Mouse (Mus musculus) thymus, postnatal 36 days (tissue): ENCODE results near the gene Tbx15.
A peak's percentile ranks its signal among the peaks of the same experiment; 100 is the strongest.
"Not testable (repeated sequence)": the region's sequence is repeated elsewhere in the genome, so short reads cannot be mapped to it uniquely, and the experiment has no call there.

Experiments
- DNase-seq, 2 experiments: peaks; one replicate each; pipeline ENCODE4 v3.0.0; 2022; ENCODE audit warnings: mixed read lengths in 2 of 2

Gene Tbx15

DNA sequence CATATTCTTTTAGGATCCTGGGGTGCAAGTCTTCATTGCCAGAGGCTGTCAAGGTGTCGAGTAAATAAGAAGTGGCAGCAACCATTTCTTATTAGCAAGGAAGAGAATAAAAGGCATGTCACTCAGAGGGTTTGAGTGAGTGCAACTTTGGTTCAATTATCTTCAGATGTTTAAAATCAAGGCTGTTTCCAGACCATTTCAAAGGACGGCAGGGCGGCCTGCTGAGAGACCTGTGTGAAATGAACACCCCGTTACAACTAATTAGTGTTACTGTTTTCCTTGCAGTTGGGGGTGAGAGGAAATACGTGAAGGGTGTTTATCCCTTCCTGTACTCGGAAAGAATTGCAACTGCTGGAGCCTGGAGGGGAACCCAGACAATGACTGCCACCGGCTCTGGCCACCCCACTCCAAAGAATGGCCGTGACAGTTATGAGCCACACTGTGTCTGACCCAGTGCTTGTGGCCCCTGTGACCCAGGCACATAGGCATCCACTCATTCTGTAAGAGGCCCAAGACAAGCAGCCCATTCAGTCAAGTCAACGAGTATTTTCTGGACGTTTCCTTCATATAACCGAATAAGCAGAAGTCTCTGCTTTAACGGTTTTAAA, 37.9 kb downstream of the Tbx15 start:
- no peak for DNase-seq

DNA sequence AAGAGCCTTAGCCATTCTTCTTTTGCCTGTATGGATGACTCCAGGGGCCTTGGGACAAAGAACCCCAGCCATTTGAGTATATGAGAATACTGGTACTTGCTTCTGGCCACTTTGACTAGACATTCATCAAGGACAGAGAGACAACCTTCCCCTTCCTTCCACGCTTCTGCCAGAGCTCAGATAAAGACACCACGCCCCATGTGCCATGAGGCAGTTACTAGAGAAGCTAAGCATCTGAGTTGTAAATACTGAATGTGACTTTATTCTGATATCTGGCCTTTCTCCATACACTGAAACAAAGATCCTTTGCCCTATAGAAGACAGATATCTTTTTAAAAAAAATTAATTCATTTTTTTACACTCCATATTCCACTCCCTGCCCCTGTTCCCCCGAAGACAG, 39.5 kb downstream of the Tbx15 start:
- no peak for DNase-seq

DNA sequence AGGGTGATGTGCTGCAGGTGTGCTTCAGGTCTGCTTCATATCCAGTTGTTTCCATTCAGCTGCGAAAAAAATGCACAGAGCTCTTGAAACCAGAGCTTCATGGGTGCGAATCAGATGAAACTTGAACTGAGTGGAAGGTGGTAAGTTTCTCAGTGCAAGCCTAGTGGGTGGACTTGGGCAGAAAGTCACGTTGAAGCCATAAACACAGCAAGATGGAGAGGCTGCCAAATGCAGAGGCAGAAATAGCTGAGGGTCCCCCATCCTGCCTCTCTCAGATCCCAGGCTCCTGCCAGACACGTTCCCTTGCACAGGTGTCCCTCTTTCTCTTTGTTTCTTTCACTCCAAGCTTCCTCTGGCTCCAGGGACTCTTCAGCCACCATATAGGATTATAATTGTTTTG, 41.3 kb downstream of the Tbx15 start:
- no peak for DNase-seq

DNA sequence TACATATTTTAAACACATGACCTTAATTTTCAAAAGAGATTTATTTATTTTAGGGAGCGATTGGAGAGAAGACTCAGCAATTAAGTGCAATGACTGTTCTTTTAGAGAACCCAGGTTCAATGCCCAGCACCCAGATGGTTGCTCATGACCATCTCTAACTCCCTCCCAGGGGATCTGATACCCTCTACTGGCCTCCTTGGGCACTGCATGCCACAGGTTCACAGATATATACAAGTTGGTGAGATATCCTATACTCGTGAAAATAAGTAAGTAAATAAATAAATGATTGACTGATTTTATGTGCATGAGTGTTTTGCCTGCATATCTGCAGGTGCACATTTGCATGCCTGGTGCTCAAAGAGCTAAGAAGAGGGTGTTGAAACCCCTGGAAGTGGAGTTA, 48.1 kb downstream of the Tbx15 start:
- peak; percentile 18 to 23 for DNase-seq

DNA sequence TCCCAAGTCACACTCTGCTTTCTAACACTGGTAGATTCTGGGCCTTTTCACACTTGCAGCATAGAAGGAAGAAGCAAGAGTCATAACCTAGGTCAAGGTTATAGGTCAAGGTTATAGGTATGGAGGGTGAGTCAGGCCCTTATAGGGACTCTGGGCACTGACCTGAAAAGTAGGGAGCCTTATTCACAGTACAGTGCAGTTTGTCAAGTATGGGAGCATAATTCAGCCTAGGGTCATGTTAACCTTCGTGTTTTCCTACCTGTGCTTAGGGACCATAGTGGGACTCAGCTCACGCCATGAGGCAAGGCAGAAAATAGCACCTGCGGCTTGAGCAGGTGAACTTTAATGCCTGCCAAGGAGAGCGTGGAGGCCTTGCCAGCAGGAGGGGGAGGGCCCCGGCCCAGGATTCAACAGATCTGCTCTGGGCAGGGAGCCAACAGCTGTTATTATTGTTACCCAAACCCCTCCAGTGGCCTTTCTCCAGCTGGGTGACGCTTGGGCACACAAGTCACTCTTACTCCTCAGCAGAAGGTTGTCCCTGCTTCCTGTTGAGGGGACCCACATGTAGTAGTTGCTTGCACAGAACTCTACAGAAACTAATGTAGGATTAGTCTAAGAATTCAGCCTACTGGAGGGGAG, 50.0 kb downstream of the Tbx15 start:
- DNase-seq, result peak in 1 of 2 experiments; percentile 4

DNA sequence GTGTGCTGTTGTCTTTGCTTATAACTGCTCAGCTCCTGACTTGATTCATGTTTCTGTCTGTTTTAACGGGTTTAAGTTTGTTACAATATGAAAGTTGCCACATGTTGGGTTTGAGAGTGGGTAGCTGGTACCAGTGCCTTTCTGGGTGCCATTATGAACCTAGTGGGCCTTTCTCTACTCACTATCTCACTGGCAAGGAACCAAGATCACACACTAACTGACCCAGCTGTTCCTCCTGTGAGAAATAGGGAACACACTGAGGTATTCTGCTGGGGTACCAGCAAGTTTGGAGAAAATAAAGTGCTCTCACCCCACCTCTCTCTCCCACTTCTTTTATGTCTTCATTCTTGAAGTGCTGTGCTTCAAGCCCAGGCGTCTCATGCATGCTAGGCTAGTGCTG, 50.7 kb downstream of the Tbx15 start:
- DNase-seq, result no peak

DNA sequence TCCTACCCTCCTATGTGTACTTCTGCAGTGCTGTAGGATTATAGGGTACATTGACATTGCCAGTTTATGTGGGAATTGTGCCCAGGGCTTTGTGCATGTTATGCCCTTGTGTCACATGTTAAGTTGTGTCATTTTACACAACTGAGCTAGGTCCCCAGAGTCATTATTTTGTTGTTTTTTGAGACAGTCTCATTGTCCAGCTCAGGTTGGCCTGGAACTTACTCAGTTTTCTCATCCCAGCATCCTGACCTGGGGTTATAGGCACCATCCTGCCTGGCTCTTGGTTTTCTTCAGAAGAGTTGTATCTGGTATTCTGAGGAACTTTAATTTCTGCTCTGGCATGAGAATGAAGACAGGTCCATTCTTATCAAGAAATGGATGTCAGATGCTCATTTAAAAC, 51.2 kb downstream of the Tbx15 start:
- no peak for DNase-seq

DNA sequence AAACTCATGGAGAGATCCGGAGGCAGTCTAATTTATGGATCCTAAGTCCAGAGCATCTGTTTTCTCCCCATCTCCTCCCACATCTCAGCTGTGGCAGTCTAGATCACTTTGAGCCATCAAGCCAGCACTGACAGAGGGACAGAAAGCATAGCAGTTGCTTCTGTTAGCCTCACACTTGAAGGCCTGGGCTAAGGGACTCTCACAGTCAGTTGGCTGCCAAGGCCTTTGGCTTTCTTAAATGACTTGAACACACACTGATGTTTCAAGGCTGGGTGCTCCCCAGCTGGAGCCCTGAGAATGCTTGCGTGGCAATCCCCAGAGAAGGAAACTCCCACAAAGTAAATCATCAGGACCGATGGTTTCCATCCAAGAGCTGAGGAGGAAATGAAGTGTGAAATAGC, 52.4 kb downstream of the Tbx15 start:
- no peak for DNase-seq

DNA sequence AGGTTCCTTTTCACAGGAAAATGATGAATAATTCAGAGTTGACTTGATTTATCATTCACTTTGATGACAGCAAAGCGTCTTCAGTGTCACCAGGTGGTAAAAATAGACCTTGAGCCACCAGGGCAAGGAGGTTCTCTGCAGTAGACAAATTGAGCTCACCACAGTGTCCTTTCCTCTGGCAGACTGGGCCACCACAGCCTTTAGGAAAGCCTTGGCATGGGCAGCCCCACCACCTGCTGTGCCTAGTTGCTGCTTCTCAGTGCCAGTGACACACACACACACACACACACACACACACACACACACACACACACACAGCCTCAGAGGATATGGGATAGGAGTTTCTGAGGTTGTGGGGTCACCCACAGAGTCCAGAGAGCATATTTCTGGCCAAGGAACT, 54.0 kb downstream of the Tbx15 start:
- DNase-seq, result not testable (repeated sequence)

DNA sequence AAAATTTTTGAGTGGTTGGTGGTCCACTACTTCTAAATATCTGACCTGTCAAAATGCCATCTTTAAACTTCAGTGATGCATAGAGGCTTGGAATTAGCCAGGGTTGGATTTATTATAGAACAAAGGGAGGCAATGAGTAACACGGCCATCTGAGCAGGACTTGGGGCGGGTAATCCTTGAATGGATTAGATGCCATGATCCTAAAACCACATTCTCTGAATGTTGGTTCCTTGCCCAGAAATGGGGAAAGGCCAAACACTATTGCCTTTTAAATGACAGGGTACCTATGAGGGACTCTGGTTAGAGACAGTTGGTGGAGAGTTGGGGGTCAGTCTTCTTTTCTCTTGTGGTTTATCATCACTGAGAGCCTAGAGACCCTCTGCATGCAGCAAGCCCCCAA, 55.1 kb downstream of the Tbx15 start:
- no peak for DNase-seq

DNA sequence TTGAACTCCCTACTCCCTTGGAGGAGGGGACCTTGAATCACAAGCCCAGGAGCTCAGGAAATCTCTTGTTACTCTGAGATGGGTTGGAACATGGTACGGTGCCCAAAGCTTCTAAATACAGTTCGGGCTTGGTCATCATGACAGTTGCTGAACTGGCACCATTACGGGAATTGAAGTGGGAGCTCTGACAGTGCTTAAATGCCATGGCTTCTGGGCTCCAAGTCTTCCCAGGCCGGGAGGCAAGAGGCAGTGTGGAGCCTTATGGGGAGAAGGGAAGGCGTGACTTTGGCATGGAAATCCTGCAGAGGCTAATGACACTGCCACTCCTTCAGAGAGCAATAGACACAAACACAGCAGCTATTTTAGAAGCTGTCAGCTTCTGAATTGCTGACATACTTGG, 56.0 kb downstream of the Tbx15 start:
- no peak for DNase-seq

DNA sequence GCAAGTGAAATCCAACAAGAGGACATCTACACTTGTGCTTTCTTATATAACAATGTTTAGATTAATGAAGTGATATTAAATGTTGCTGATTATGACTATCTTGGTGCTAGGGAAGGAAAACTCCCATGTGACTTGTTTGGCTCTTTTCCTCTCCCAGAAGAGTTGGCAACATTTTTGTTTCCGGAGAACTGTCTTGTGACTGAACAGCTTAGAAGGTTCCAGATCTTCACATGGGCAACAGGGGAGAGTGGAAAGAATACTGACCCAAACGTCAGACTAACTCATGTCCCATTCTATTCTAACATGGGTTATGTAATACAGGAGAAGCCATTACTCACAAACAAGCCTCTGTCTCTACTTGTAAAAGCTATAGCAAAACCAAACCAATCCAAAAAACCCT, 60.7 kb downstream of the Tbx15 start:
- no peak for DNase-seq

DNA sequence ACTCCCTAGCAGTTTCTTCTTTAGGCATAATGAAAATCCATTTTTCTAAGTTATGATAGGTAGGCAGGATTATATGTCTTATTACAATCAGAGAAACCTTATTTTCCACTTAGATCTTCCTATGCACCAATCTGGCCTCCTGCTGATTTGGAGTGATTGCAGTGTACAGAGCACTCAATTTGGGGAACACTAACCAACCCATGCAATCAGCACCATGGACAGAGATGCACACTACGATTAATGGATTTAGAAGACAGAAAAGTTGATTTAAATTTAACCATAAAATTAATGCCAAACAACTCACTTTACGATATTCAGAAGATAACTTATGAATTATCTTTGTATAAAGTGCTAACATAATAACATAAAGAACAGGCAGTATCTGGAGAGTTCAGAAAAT, 70.7 kb downstream of the Tbx15 start:
- DNase-seq, result no peak

DNA sequence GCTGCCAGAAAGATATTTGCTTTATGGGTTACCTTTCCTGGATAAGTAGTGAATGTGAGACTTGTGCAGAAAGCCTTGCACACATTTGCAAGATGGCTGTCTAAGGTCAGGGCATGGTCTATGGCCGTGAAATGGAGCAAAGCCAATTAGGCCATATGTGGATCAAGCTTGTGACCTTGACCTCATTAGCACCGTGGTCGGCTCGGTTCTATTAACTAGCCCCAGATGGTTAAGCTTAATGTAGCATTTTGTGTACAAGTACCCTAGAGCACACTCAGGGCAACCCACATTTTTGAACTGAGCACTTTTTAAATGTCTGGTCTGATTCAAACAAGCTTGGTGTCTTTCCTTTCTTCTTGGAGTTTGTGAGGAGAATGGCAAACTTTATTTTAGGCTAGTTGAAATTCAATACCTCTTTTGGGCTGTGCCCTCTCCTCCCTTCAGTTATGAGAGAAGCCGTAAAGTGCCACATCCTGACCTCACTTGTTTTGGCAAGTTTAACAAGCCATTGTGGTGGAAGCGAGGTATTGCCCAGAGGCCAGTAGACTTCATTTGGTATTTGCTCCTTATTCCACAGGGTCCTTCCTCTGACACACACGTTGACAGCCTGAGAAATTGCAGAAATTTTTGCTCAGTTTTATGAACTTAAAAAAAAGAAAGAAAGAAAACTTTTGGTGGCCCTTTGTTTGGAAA, 71.9 kb downstream of the Tbx15 start:
- DNase-seq, result no peak

DNA sequence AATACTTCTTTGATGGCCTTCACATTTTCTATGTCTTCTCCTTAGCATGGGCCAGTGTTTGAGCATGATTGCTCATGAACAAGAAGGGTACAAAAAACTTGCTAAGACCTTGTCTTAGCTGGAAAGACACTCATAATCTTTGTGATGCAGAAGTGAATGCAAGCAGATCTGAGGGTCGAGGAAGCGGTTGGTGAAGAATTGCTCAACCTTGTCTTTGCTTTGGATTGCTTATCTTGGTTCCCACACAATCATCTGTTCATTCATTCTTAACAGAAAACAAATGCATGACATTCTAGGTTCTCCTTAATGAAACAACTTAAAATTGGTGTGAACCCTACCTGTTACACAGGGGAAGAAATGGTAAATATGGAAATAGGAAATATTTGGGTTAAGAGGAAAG, 82.2 kb downstream of the Tbx15 start:
- no peak for DNase-seq

DNA sequence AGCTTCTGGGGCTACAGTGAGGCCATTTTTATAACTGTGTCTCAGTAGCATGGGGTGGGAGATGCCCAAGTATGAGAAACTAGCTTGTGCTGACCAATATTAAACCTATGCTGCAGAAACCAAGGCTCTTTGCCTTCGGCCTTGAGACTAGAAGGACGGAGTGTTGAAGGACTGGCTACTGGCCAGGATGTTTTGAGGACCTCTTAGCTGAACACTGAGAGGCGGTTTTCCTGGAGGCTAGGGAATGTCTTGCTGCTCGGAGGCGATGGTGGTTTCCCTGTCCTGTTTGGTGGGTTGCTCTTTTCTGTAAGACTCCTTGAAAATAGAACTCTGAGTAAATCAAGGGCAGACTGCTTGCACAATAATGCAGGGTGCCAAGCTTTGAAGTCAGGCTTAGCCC, 89.1 kb downstream of the Tbx15 start:
- no peak for DNase-seq

DNA sequence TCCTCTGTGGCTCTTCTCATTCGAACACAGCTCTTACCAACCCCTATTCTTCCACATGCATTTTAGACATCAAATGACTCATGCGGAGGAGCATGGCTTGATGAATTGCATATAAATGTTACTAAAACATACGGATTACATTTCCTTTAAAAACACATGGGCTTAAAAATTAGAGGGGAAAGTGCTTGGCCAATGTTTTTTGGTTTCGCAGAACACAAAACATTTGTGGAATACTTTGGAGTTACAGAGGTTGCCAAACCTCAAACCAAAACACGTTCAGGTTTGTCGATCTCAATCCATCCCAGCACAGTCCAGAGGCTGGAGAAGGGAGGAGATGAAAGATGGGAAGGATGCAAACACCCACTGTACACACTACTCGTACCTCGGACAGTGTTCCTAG, 90.9 kb downstream of the Tbx15 start:
- DNase-seq, result no peak

DNA sequence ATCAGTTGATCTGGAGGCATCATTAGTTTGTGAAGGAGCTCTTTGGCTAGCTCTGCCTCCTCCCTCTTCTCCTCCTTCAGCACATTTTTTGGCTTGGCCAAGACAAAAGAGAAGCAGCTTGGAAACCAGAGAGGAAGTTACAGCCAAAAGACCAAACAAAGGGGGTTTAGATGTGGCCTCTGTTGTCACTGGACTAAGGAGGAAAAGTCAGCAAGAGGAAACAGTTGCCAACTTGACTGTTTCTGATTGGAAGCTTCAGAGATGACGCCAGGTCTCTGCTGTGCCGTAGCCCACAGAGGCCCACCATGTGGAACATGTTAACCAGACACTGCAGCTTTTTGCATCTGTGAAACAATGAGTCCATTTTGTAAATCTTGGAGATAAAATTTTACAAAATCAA, 96.7 kb downstream of the Tbx15 start:
- DNase-seq, result no peak

DNA sequence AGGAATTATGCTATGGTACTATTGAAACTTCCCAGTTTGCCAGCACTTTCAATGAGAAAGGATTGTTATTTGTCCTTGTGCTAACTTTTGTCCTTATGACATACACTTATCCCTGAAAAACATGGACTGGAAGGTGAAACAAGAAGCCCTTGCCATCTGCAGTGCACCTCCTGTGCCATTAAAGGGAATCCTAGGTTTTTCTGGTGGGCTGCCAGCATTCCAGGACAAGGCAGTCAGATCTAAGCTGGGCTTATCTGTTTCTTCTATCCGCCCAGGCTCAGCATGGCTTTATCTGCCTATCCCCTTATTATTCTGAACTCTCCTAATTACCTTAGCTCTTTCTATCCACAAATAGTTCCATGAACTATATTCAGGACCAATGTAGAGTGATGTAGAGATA, 98.6 kb downstream of the Tbx15 start:
- no peak for DNase-seq

DNA sequence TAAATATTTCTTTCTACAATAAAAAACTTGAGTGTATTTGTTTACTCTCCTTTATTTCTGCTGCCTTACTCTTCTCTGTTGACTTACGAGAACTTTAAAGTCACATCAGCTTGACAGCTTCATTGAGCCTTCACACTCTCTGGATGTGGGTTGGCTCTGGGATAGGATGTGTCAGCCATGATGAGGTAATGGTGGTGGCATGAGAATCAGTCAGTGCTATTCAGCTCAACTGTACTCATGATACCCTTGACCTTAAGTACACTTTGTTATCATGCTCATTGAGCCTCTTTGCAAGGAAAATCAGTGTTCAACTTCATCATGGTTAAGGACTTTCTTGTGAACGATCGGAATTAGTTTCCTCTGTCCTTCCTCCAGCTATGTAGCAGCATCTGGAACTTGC, 99.8 kb downstream of the Tbx15 start:
- no peak for DNase-seq

DNA sequence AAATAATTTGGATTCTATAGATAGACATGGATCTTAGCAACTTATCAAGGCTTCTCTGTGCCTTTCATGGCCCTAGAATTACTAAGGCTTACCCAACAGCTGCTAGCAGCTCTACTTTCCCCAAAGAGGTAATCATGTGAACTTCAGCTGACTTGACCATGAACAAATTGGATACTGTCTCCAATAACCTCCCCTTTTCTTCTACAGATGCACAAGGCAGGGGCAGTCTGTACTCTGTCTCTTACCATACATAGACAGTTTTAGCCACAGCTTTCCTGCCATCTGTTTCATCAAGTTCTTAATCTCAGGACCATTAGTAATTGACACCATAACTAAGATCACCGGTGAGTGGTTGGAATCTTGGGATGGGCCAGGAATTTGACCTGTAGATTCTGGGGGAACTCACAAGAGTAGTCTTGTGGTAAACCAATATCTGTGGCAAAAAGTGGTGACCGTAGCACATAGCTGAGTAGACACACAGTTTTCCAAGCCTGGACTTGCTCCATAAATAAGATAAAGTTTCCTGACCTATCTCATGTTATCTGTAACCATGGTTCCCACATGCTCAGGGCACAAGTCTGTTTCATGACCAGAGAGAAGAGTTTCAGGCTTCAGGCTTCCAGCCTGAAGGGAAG, 139.6 kb downstream of the Tbx15 start:
- DNase-seq, result no peak

DNA sequence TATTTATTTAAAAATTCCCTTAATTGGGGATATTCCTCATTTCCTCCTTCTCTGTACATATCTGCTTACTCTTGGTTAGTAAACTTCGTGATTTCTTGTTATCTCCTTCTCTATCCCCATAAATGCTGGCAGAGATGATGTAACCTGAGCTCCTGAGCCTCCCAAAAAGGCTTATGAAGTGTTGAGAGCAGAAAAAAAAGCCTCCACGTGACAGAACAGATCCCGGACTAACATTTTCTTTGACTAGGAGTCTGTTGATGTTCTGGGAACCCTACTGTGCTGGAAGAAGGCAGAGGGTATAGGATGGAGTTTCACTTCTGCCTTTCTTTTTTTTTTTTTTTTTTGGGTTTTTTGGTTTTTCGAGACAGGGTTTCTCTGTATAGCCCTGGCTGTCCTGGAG, 146.9 kb downstream of the Tbx15 start:
- no peak for DNase-seq
